Mouse (Mus musculus): ENCODE measurements around the gene Spns2. TPM values are rescaled to one million over a fixed set of nuclear protein-coding genes. Genes with fewer than 3 reads are reported as not detected.

The Spns2 gene
- total and polyA plus RNA-seq, 2 experiments from 2014 or later = 7.0 to 66.0 TPM

GRCm38 (mm10) chr11:72402969-72403368, 86.7 kb downstream of the Spns2 start:
- 92% methylated on average over 12 of the region's 12 CpGs for WGBS
- H3K27ac ChIP-seq = no peak overlapping the region
- H3K4me2 ChIP-seq (ENCODE audit: low read depth, low read length) = no peak overlapping the region
- no peak overlapping the region for H3K4me3 ChIP-seq (ENCODE audit: low read length)
- no peaks in the 10 kb centered on the region for H3K4me1 ChIP-seq (ENCODE audit: insufficient read depth, low read length)
- H3K36me3 ChIP-seq (ENCODE audit: insufficient read depth, low read length) = no peaks in the 10 kb centered on the region
- ATAC-seq (no peak), DNase-seq (ENCODE audit: low spot score) (no peak)
- H3K9ac ChIP-seq (replicated peaks; ENCODE audit: low read length) = no peak overlapping the region
- no peaks in the 10 kb centered on the region for H3K27me3 ChIP-seq (ENCODE audit: insufficient read depth, low read length)
- no peaks in the 10 kb centered on the region for H3K9me3 ChIP-seq (ENCODE audit: low read length)
- TF ChIP-seq CTCF (IDR thresholded peaks at IDR 0.05; ENCODE audit: low read depth) = no peak

- no peaks in the 10 kb centered on the region for H3K27me3 ChIP-seq (ENCODE audit: insufficient read depth, low read length)
- DNase-seq (ENCODE audit: low spot score) (no peak), ATAC-seq (no peak)
- H3K4me1 ChIP-seq (ENCODE audit: insufficient read depth, low read length) = no peaks in the 10 kb centered on the region
- no peak overlapping the region for H3K27ac ChIP-seq
- no peak overlapping the region for H3K4me2 ChIP-seq (ENCODE audit: low read depth, low read length)
- H3K4me3 ChIP-seq (ENCODE audit: low read length) = no peak overlapping the region
- no peak overlapping the region for H3K9ac ChIP-seq (replicated peaks; ENCODE audit: low read length)
- H3K36me3 ChIP-seq (ENCODE audit: insufficient read depth, low read length) = no peaks in the 10 kb centered on the region
- no peaks in the 10 kb centered on the region for H3K9me3 ChIP-seq (ENCODE audit: low read length)
- no peak for TF ChIP-seq CTCF (IDR thresholded peaks at IDR 0.05; ENCODE audit: low read depth)
- WGBS = 80% methylated on average over 5 of the region's 5 CpGs
Observed at GRCm38 (mm10) chr11:72402017-72402416, 87.7 kb downstream of the Spns2 start.

Other genes starting within 250 kb of the Spns2 start
- gene Slc13a5, start 222.7 kb downstream of the Spns2 start, total RNA-seq (2014; rRNA removed) = 5.7 and 8.1 TPM in 2 replicates
- 6.8 and 7.5 TPM in 2 replicates for gene Slc13a5, start 222.7 kb downstream of the Spns2 start, polyA plus RNA-seq (2015; fragmentation: Nextera tagmentation; extraction: Ambion mirVana)
- gene Xaf1, start 188.3 kb downstream of the Spns2 start, total RNA-seq (2014; rRNA removed) = 0.47 and 4.5 TPM in 2 replicates
- gene Xaf1, start 188.3 kb downstream of the Spns2 start, polyA plus RNA-seq (2015; fragmentation: Nextera tagmentation; extraction: Ambion mirVana) = 5.5 and 10.0 TPM in 2 replicates
- 0.42 TPM in 1 of 2 replicates, not detected in the other for gene Fbxo39, start 175.5 kb downstream of the Spns2 start, total RNA-seq (2014; rRNA removed)
- gene Fbxo39, start 175.5 kb downstream of the Spns2 start, polyA plus RNA-seq (2015; fragmentation: Nextera tagmentation; extraction: Ambion mirVana) = not detected in 2 replicates
- 2.3 and 5.1 TPM in 2 replicates for gene Tekt1, start 127.5 kb downstream of the Spns2 start, total RNA-seq (2014; rRNA removed)
- 8.3 and 9.0 TPM in 2 replicates for gene Tekt1, start 127.5 kb downstream of the Spns2 start, polyA plus RNA-seq (2015; fragmentation: Nextera tagmentation; extraction: Ambion mirVana)
- 13.0 and 19.1 TPM in 2 replicates for gene Smtnl2, start 78.2 kb downstream of the Spns2 start, total RNA-seq (2014; rRNA removed)
- gene Smtnl2, start 78.2 kb downstream of the Spns2 start, polyA plus RNA-seq (2015; fragmentation: Nextera tagmentation; extraction: Ambion mirVana) = 8.7 and 9.7 TPM in 2 replicates
- not detected in 2 replicates for gene Ggt6, start 54.4 kb downstream of the Spns2 start, total RNA-seq (2014; rRNA removed)
- not detected in 2 replicates for gene Ggt6, start 54.4 kb downstream of the Spns2 start, polyA plus RNA-seq (2015; fragmentation: Nextera tagmentation; extraction: Ambion mirVana)
- 28.0 and 36.1 TPM in 2 replicates for gene Mybbp1a, start 48.5 kb downstream of the Spns2 start, total RNA-seq (2014; rRNA removed)
- 61.5 and 68.7 TPM in 2 replicates for gene Mybbp1a, start 48.5 kb downstream of the Spns2 start, polyA plus RNA-seq (2015; fragmentation: Nextera tagmentation; extraction: Ambion mirVana)
- 0.10 TPM in 1 of 2 replicates, not detected in the other for gene Spns3, start 60.6 kb upstream of the Spns2 start, total RNA-seq (2014; rRNA removed)
- 0.13 and 0.25 TPM in 2 replicates for gene Spns3, start 60.6 kb upstream of the Spns2 start, polyA plus RNA-seq (2015; fragmentation: Nextera tagmentation; extraction: Ambion mirVana)
- gene Ube2g1, start 117.4 kb upstream of the Spns2 start, total RNA-seq (2014; rRNA removed) = 32.0 and 40.1 TPM in 2 replicates
- gene Ube2g1, start 117.4 kb upstream of the Spns2 start, polyA plus RNA-seq (2015; fragmentation: Nextera tagmentation; extraction: Ambion mirVana) = 65.4 and 68.1 TPM in 2 replicates
- gene Ankfy1, start 200.1 kb upstream of the Spns2 start, total RNA-seq (2014; rRNA removed) = 42.8 and 45.2 TPM in 2 replicates
- gene Ankfy1, start 200.1 kb upstream of the Spns2 start, polyA plus RNA-seq (2015; fragmentation: Nextera tagmentation; extraction: Ambion mirVana) = 15.5 and 16.0 TPM in 2 replicates